Mouse (Mus musculus) kidney, postnatal 25 days (tissue): ENCODE measurements at regions not wholly inside any gene's neighbourhood (a gene's known extent, or its start where the extent isn't known, plus 50 kb on each side); places are given as distances from the start of the nearest gene placed in this dataset.
"Not testable (repeated sequence)": the region's sequence is repeated elsewhere in the genome, so short reads cannot be mapped to it uniquely, and the experiment has no call there.

Source experiments
- DNase-seq, 2 experiments: peaks; one replicate each; pipeline ENCODE4 v3.0.0; 2021; ENCODE audit warnings: mixed read lengths in 2 of 2

DNA sequence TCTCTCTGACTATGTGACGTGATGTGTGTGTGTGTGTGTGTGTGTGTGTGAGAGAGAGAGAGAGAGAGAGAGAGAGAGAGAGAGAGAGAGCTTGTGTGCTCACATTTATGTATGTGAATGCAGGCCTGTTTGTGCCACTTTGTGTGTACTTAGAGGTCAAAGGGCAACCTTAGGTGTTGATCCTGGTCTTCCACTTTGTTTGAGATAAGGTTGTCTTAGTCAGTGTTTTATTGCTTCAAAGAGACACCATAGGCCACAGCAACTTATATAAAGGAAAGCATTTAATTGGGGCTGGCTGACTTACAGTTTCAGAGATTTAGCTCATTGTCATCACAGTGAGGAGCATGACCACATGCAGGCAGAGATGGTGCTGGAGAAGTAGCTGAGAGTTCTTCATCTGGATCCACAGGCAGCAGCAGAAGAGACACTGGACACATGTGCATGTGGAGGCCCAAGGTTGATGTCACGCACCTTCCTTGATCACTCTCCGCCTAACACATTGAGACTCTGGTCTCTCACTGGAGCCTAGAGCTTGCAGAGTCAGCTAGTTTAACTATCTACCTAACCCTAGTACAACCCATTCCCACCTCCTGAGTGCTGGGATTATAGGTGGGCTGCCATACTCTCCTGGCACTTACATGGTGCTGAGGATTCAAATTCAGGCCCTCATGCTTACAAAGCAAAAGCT, 85.9 kb upstream of the Eif4g2 start:
- not testable (repeated sequence) for DNase-seq

DNA sequence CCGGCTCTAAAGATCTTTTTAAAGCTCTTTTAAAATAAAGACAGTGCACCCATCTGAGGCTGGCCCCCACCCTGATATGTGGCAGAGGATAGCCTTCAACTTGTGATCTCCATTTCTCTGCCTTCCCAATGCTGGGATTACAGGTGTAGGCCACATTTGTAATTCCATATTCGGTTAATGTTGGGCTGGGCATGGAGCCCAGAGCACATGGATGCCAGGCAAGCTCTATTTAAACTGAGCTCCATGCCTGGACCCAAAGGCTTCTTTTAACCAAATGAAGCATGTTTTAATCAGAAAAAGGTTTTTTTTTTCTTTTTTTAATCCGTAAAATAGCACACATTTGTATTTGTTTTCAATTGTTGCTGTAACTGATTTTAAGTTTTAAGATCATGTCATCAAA, 82.2 kb upstream of the Eif4g2 start:
- no peak for DNase-seq

DNA sequence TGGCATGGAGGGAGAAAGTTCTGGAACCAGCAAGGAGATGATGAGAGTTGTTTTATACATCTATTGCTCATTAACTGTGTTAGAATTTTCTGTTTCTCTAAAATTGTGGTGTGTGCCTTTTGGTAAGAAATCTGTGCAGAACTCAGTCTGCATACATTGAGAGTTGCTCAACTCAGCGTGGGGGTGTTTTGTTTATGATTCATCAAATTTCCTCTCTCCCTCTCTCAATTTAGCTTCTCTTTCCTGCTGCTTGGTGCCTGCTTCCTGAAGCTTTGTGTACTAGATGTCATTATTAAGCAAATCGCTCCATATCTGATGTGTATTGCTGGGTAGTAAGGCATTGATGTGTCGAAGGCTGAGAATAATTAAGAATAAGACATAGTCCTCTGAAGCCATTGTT, 81.4 kb upstream of the Eif4g2 start:
- no peak for DNase-seq

DNA sequence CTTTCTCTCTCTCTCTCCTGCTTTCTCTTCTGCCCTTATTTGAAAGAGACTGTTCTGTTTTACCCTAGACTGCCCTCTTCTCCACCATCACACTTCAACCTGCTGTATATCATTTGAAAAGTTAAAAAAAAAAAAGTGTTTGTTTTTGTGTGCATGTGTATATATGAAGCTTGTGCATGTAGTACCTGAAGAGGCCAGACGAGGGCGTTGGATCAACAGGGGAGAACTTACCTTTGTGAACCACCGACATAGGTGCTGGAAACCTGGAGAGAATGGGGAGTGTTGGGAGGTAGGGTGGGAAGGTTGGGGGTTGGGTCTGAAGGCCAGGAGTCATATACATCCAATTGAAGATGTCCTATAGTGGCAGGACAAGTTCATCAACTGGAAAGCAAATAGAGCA, 81.0 kb upstream of the Eif4g2 start:
- DNase-seq = no peak

DNA sequence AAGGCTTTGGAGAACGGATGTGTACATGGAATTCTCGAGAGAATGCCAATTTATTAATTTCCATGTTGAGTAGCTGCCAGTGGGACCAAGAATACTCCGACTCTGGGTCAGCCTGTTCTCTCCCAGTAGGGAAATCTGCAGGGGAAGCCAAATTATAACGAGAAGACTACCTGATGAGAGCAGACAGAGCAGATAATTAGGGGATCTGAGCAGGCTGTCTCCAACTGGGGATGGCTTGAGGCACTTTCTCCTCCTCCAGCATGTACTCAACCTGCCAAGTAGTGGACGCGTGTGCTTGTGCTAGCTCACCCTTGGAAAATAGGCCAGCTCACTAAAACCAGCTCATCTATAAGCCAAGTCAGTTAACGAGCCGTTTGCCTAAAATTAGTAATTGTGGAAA, 80.5 kb upstream of the Eif4g2 start:
- no peak for DNase-seq

DNA sequence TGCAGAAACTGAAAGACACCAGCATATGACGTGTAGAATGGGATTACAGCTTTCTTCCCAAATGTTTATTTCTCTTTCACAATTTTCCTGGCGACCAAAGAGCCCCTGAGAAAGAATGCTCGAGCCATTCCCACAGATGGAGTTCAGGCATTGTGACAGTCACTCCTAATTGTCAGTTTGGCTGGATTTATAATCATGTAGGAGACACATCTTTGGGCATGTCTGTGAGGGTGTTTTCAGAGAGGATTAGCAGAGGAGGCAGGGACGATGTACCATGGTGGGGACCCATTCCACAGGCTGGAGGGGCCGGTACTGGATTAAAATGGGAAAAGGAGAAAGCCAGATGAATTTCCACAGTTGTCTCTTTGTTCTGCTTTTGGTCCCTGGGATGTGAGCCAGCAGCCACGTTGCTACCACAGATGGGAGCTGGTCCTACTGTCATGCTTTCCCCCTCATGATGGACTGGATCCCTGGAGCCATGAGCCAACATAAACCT, 76.0 kb upstream of the Eif4g2 start:
- no peak for DNase-seq

GRCm38 (mm10) chr7:111157754-111158325, 75.0 kb upstream of the Eif4g2 start:
- no peak for DNase-seq

GRCm38 (mm10) chr7:111157287-111157686, 74.5 kb upstream of the Eif4g2 start:
- DNase-seq = peak; percentile 26 to 51

DNA sequence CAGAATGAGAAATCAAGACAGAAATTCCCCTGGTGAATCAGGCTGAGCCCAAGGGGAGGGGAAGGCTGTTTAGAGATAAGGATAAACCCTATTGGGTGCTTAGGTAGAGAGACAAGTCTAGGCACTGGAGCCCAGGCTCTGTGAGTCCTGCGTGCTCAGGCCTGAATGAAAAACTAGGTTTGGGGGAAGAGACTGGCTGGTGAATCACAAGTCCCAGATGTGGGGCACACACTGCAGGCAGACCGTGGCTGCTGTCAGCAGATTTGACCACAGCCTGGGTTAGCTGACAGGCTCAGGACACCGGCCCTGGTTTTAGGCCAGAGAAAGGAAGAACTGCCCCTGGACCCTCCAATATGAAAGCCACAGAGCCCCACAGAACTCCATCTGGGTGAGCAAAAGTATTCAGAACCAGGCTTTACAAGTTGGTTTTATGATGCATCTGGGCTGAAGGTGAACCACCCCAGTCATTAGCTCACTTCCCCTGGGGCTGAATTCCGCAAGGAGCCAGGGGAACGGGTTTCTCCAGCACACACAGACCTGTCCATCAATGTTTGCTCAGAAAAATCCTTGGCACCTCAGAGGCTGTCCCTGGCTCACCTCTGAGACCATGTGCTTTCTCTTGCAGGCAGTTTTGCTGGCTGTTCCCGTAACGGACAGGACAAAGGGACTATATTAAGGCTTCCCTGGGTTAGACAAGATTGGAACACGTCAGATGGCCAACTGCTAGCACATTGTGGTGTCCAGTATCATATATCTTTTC, 73.8 kb upstream of the Eif4g2 start:
- DNase-seq = peak; percentile 25 to 69

DNA sequence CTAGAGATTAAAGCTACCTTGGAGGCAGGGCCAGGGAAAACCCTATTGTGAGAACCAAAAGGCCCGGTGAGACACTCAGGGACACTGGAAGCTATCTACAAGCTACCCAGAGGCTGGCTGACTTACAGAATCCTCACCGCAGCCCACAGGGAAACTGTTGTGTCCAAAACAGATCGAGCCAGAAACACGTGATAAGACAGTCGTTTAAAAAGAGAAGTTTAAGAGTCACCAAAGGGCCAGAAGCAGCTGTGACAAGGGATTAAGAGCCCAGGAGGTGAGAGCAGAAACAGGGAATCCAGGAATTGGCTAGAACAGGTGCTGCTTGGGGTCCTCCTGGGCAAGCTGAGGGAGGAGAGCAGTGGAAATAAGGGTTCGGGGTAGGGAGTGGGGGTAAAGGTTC, 73.2 kb upstream of the Eif4g2 start:
- no peak for DNase-seq

- no peak for DNase-seq
Observed at GRCm38 (mm10) chr7:111154217-111154616, 71.4 kb upstream of the Eif4g2 start.

DNA sequence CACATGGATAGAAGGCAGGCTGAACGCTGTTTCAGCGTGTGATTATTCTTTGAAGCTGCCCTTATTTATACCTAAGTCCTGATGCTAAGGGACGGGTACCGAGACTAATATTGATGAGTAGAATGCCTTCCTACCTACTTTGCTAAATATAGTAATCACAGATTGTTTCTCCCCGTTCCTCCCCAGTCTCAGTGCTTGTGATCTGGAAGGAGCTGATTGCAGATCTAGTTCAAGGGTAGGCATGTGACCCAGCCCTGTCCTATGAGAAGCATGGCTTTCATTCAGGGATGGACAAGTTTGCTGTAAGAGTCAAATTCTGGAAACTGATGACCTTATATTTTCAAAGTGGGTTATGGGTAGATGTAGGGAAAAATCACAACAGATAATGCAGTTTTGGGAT, 67.7 kb upstream of the Eif4g2 start:
- no peak for DNase-seq

DNA sequence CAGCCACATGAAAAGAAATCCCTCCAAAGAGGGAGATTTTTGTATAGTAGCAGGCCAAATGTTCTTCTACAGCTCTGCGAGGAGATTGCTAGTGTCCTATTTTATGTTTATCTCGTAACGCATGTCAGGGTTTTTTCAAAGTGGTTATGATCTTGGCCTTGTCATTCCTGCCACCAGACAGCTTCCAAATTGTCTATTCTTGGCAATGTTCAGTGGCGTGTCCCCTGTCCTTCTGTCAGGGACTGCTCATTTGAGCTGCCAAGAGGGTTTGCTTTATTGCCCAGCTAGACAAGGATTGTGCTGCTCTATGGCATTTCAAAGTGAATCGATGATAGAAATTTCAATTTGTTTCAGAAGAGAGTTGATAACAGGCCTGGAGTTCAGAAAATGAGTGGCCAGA, 67.3 kb upstream of the Eif4g2 start:
- DNase-seq = no peak

GRCm38 (mm10) chr7:111147593-111147992, 64.8 kb upstream of the Eif4g2 start:
- no peak for DNase-seq

- no peak for DNase-seq
Observed at GRCm38 (mm10) chr7:111146670-111147069, 63.8 kb upstream of the Eif4g2 start.

- DNase-seq = no peak
Observed at GRCm38 (mm10) chr7:111144216-111144615, 61.4 kb upstream of the Eif4g2 start.

DNA sequence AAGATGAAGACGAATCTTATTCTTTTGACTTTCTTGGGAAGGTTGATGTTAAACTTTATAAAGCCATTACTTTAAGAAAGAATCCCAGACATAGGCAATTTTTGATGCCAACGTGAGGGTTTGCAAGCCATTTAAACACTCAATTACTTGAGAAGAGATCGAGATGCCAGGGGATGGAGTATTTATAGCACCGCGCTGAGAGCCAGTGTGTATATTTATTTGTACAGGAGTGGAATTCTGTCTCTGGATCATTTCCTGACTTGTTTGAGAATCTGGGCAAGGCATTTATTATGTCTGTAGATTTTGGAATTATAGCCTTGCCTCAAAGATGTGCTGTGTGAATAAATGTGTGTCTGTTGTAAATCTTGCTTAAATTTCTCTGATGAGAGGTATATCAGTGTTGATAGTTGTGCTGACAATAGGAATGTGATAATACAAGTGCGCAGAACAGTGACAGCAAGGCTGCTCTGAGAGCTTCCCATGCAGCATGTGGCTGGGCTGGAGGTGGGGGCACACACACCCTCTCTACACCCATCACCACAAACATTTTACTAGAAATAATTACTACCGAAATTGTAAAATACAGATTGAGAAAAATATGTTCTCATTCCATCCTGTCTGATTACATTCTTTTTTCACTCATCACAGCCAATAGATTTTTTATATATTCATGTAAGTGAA, 58.6 kb upstream of the Eif4g2 start:
- no peak for DNase-seq

GRCm38 (mm10) chr7:111138038-111138437, 55.2 kb upstream of the Eif4g2 start:
- no peak for DNase-seq

GRCm38 (mm10) chr7:111136066-111136639, 53.3 kb upstream of the Eif4g2 start:
- DNase-seq = no peak

- DNase-seq = no peak
Observed at GRCm38 (mm10) chr7:111134496-111134895, 51.7 kb upstream of the Eif4g2 start.
